Comparison of ENCODE assay signal across 27 mouse cellular contexts in the genomic region with DNA sequence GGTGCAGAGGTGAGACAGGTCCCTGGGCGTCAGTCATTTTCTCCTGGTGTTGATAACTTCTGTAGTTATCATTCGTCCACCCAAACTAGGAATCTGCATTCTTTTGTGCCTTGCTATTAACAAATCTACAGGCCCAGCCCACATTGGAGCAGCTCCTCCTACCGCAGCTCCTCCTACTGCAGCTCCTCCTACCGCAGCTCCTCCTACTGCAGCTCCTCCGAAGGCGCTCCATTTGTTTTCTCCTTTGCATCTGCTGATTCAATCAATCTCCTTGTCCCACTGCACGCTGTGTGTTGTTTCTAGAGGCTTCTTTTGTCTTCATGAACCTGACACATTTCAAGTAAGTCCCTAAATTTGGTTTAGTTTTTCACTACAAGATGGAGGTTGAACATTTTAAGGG.
DNase-seq lines count a peak whose midpoint lies in the region; ATAC-seq and TF ChIP-seq lines count a peak whose summit lies in the region.
"Had no signal": no experiment of that assay in that cellular context is flagged by ENCODE, and none has a peak within 500 bp of the region (broad histone marks: within the 10 kb centered on the region; RNA-seq: fewer than 3 reads in every experiment).

No protein-coding gene starts in this region.

- 0 out of 2 replicates have a peak overlapping the region, but pooled peaks have one; percentile 12 for H3K27ac ChIP-seq in hindbrain, embryonic 10.5 days
- H3K27ac ChIP-seq in hindbrain, postnatal 0 days: no peak overlapping the region
- no peak overlapping the region for H3K27ac ChIP-seq in kidney, embryonic 16.5 days (ENCODE audit: low read length)
- H3K27ac ChIP-seq: embryonic facial prominence, embryonic 13.5 days; embryonic facial prominence, embryonic 15.5 days; forebrain, embryonic 10.5 days; forebrain, embryonic 13.5 days; forebrain, embryonic 15.5 days had no signal

- ATAC-seq in hindbrain, postnatal 0 days: no peak
- ATAC-seq in kidney, embryonic 16.5 days (ENCODE audit: low FRiP score, low TSS enrichment): no peak
- ATAC-seq: forebrain, embryonic 13.5 days; forebrain, embryonic 15.5 days; forebrain, postnatal 0 days; Patski had no signal

- TF ChIP-seq CTCF in hindbrain, postnatal 0 days (IDR thresholded peaks at IDR 0.05; ENCODE audit: low read depth): no peak
- no peak for TF ChIP-seq CTCF in E14TG2a.4 (conservative IDR thresholded peaks at IDR 0.05; ENCODE audit: low read length)

- H3K4me3 ChIP-seq in hindbrain, embryonic 10.5 days: no peak overlapping the region
- H3K4me3 ChIP-seq in hindbrain, postnatal 0 days (ENCODE audit: low read length): no peak overlapping the region
- 0 out of 2 replicates have a peak overlapping the region, but pooled peaks have one; percentile 13 for H3K4me3 ChIP-seq in E14TG2a.4 (replicated peaks; ENCODE audit: low read length)
- no peak overlapping the region for H3K4me3 ChIP-seq in kidney, embryonic 16.5 days (ENCODE audit: low read length)
- H3K4me3 ChIP-seq: embryonic facial prominence, embryonic 13.5 days; embryonic facial prominence, embryonic 15.5 days; erythroblast, embryonic 14.5 days; forebrain, embryonic 10.5 days; forebrain, embryonic 13.5 days; forebrain, embryonic 15.5 days had no signal

- peaks cover 10% of the 10 kb centered on the region; the same call in 1 of the 2 replicates for H3K4me1 ChIP-seq in hindbrain, embryonic 10.5 days (replicated peaks)
- H3K4me1 ChIP-seq in hindbrain, postnatal 0 days (ENCODE audit: insufficient read depth, low read length): no peaks in the 10 kb centered on the region
- H3K4me1 ChIP-seq in E14TG2a.4 (replicated peaks; ENCODE audit: low read depth, low read length): peaks cover 6% of the 10 kb centered on the region; the same call in 1 of the 2 replicates
- no peaks in the 10 kb centered on the region for H3K4me1 ChIP-seq in kidney, embryonic 16.5 days (ENCODE audit: insufficient read depth, low read length)
- H3K4me1 ChIP-seq: embryonic facial prominence, embryonic 13.5 days had no signal

- H3K36me3 ChIP-seq in hindbrain, embryonic 10.5 days: no peaks in the 10 kb centered on the region
- no peaks in the 10 kb centered on the region for H3K36me3 ChIP-seq in hindbrain, postnatal 0 days (ENCODE audit: insufficient read depth, low read length)
- no peaks in the 10 kb centered on the region for H3K36me3 ChIP-seq in E14TG2a.4 (ENCODE audit: insufficient read depth, low read length)
- no peaks in the 10 kb centered on the region for H3K36me3 ChIP-seq in kidney, embryonic 16.5 days (ENCODE audit: insufficient read depth, low read length)
- H3K36me3 ChIP-seq: embryonic facial prominence, embryonic 13.5 days; embryonic facial prominence, embryonic 15.5 days; forebrain, embryonic 10.5 days; forebrain, embryonic 15.5 days; G1E had no signal

- H3K27me3 ChIP-seq in hindbrain, embryonic 10.5 days (ENCODE audit: insufficient read depth, poor library complexity, severe bottlenecking): peaks cover 6% of the 10 kb centered on the region; the same call in 1 of the 2 replicates
- no peaks in the 10 kb centered on the region for H3K27me3 ChIP-seq in hindbrain, postnatal 0 days (ENCODE audit: insufficient read depth, low read length)
- peaks cover 10% of the 10 kb centered on the region for H3K27me3 ChIP-seq in E14TG2a.4 (ENCODE audit: insufficient read depth, low read length)
- no peaks in the 10 kb centered on the region for H3K27me3 ChIP-seq in kidney, embryonic 16.5 days (ENCODE audit: insufficient read depth, low read length)
- H3K27me3 ChIP-seq: embryonic facial prominence, embryonic 13.5 days; embryonic facial prominence, embryonic 15.5 days; forebrain, embryonic 15.5 days; Patski had no signal

- no peaks in the 10 kb centered on the region for H3K9me3 ChIP-seq in hindbrain, embryonic 10.5 days
- no peaks in the 10 kb centered on the region for H3K9me3 ChIP-seq in hindbrain, postnatal 0 days (ENCODE audit: low read length)
- no peaks in the 10 kb centered on the region for H3K9me3 ChIP-seq in E14TG2a.4 (ENCODE audit: low read length)
- no peaks in the 10 kb centered on the region for H3K9me3 ChIP-seq in kidney, embryonic 16.5 days (ENCODE audit: low read length)
- H3K9me3 ChIP-seq: embryonic facial prominence, embryonic 13.5 days; embryonic facial prominence, embryonic 15.5 days; forebrain, embryonic 10.5 days; forebrain, embryonic 13.5 days; forebrain, embryonic 15.5 days; G1E had no signal

- H3K9ac ChIP-seq in hindbrain, postnatal 0 days (replicated peaks; ENCODE audit: low read length): no peak overlapping the region
- no peak overlapping the region for H3K9ac ChIP-seq in kidney, embryonic 16.5 days (replicated peaks; ENCODE audit: low read length)
- H3K9ac ChIP-seq: embryonic facial prominence, embryonic 13.5 days; embryonic facial prominence, embryonic 15.5 days; forebrain, embryonic 13.5 days; forebrain, embryonic 15.5 days; forebrain, postnatal 0 days had no signal

- H3K4me2 ChIP-seq in hindbrain, postnatal 0 days (ENCODE audit: low read depth, low read length): no peak overlapping the region
- H3K4me2 ChIP-seq in kidney, embryonic 16.5 days (replicated peaks; ENCODE audit: low read depth, low read length): no peak overlapping the region
- H3K4me2 ChIP-seq: embryonic facial prominence, embryonic 13.5 days; embryonic facial prominence, embryonic 15.5 days; forebrain, embryonic 13.5 days; forebrain, embryonic 15.5 days had no signal

- DNase-seq in hindbrain, embryonic 10.5 days (ENCODE audit: low spot score): no peak
- no peak for DNase-seq in hindbrain, postnatal 0 days (ENCODE audit: low spot score)
- peak; percentile 12 for DNase-seq in ES-CJ7 (ENCODE audit: low read depth, low spot score)
- peak; percentile 64 for DNase-seq in R1 (ENCODE audit: low read depth, low spot score)
- no peak for DNase-seq in urinary bladder, postnatal 10 days (ENCODE audit: low spot score)
- DNase-seq in T-cell, adult 2 months (ENCODE audit: low spot score): no peak
- DNase-seq: adrenal gland, adult 2 months; adrenal gland, postnatal 10 days; adrenal gland, postnatal 25 days; cerebellum, adult 11 months; cerebellum, adult 18-20 months; cerebellum, adult 8-10 months; cerebellum, adult 9-11 months; cerebellum, postnatal 14 days; cerebellum, postnatal 36 days; embryo, embryonic 11 days; forebrain, postnatal 0 days had no signal

- WGBS in hindbrain, embryonic 10.5 days: 81% methylated on average over 7 of the region's 7 CpGs
- 79% methylated on average over 7 of the region's 7 CpGs for WGBS in hindbrain, postnatal 0 days
- WGBS in kidney, embryonic 16.5 days: 82% methylated on average over 7 of the region's 7 CpGs

Comparison
In these comparisons a context has a peak if more than half of its experiments do, and no peak if none do; other contexts are left out.
1. DNase-seq: peak in ES-CJ7 (single experiment) and R1 (single experiment); none in hindbrain, embryonic 10.5 days (single experiment), hindbrain, postnatal 0 days (single experiment), urinary bladder, postnatal 10 days (single experiment) and T-cell, adult 2 months (single experiment).